Mouse (Mus musculus) urinary bladder, adult 2 months (tissue): Measurements from ENCODE around the gene Accsl. TPM values are rescaled to one million over a fixed set of nuclear protein-coding genes. Genes with fewer than 3 reads are reported as not detected.

Source experiments
- DNase-seq: peaks from one replicate; pipeline ENCODE4 v3.0.0; 2022; ENCODE audit warnings: low spot score
- polyA plus RNA-seq: library from polyadenylated mRNA; depleted of rRNA; stranded (reverse); fragments of >200 nt; gene quantifications from 2 replicates; pipeline ENCODE4 v1.2.3, GENCODE M21; 2012; rRNA removed

Accsl gene
- polyA plus RNA-seq, result 0.06 and 0.10 TPM in 2 replicates

GRCm38 (mm10) chr2:93869107-93869600, at the start of gene Accsl:
Accsl (minus strand) TSS chr2:93869157.
- no peak for DNase-seq

GRCm38 (mm10) chr2:93913552-93913951, 44.6 kb upstream of the Accsl start:
- no peak for DNase-seq

GRCm38 (mm10) chr2:93911942-93912341, 43.0 kb upstream of the Accsl start:
- no peak for DNase-seq

GRCm38 (mm10) chr2:93909716-93910115, 40.8 kb upstream of the Accsl start:
- DNase-seq, result no peak

- no peak for DNase-seq
Measured at GRCm38 (mm10) chr2:93907519-93908294, 38.8 kb upstream of the Accsl start.

- no peak for DNase-seq
Measured at GRCm38 (mm10) chr2:93906316-93906715, 37.4 kb upstream of the Accsl start.

GRCm38 (mm10) chr2:93903415-93903814, 34.5 kb upstream of the Accsl start:
- no peak for DNase-seq

- DNase-seq, result no peak
Measured at GRCm38 (mm10) chr2:93902680-93903305, 33.8 kb upstream of the Accsl start.

GRCm38 (mm10) chr2:93899397-93900380, 30.7 kb upstream of the Accsl start:
- DNase-seq, result no peak

- no peak for DNase-seq
Measured at GRCm38 (mm10) chr2:93891611-93892280, 22.8 kb upstream of the Accsl start.

GRCm38 (mm10) chr2:93890143-93890542, 21.2 kb upstream of the Accsl start:
- no peak for DNase-seq

- no peak for DNase-seq
Measured at GRCm38 (mm10) chr2:93889071-93889470, 20.1 kb upstream of the Accsl start.

- DNase-seq, result no peak
Measured at GRCm38 (mm10) chr2:93888366-93888765, 19.4 kb upstream of the Accsl start.

GRCm38 (mm10) chr2:93887273-93887672, 18.3 kb upstream of the Accsl start:
- DNase-seq, result no peak

- no peak for DNase-seq
Measured at GRCm38 (mm10) chr2:93886013-93886794, 17.2 kb upstream of the Accsl start.

GRCm38 (mm10) chr2:93883066-93883465, 14.1 kb upstream of the Accsl start:
- DNase-seq, result no peak

GRCm38 (mm10) chr2:93881640-93882367, 12.8 kb upstream of the Accsl start:
- no peak for DNase-seq

- DNase-seq, result no peak
Measured at GRCm38 (mm10) chr2:93880981-93881380, 12.0 kb upstream of the Accsl start.

- DNase-seq, result no peak
Measured at GRCm38 (mm10) chr2:93880450-93880849, 11.5 kb upstream of the Accsl start.

GRCm38 (mm10) chr2:93877005-93877404, 8.0 kb upstream of the Accsl start:
- DNase-seq, result no peak
